Mouse (Mus musculus) limb, embryonic 15.5 days (tissue): Measurements from ENCODE around the gene Zfp157. TPM values are rescaled to one million over a fixed set of nuclear protein-coding genes. Genes with fewer than 3 reads are reported as not detected.
"Not testable (repeated sequence)": the region's sequence is repeated elsewhere in the genome, so short reads cannot be mapped to it uniquely, and the experiment has no call there.

Experiments used
- ATAC-seq: fragments of 200-750 bp; cut with Nextera tagmentation; 2 replicates; pipeline ENCODE4 v1.8.0; 2017; ENCODE audit warnings: low read depth, moderate TSS enrichment; ENCODE audit not compliant: insufficient number of reproducible peaks, low FRiP score, low TSS enrichment
- H3K27ac ChIP-seq: fragments of 300-500 bp; sonication (generic); 2 replicates; pipeline ENCODE4 v1.5.1; 2015; ENCODE audit warnings: moderate library complexity, mild to moderate bottlenecking, inconsistent platforms
- H3K27me3 ChIP-seq: fragments of 300-500 bp; sonication (generic); 2 replicates; pipeline ENCODE4 v1.6.1; 2015; ENCODE audit warnings: inconsistent platforms
- H3K36me3 ChIP-seq: fragments of 300-500 bp; sonication (generic); 2 replicates; pipeline ENCODE4 v1.6.1; 2015; ENCODE audit warnings: inconsistent platforms
- H3K4me1 ChIP-seq: fragments of 300-500 bp; sonication (generic); 2 replicates; pipeline ENCODE4 v1.6.1; 2015; ENCODE audit warnings: inconsistent platforms
- H3K4me2 ChIP-seq: fragments of 300-500 bp; sonication (generic); 2 replicates; pipeline ENCODE4 v1.6.1; 2015; ENCODE audit warnings: mild to moderate bottlenecking, inconsistent platforms
- H3K4me3 ChIP-seq: fragments of 300-500 bp; sonication (generic); 2 replicates; pipeline ENCODE4 v1.5.1; 2015; ENCODE audit warnings: mild to moderate bottlenecking, inconsistent platforms
- H3K9ac ChIP-seq: fragments of 300-500 bp; sonication (generic); 2 replicates; pipeline ENCODE4 v1.6.1; 2015; ENCODE audit warnings: inconsistent platforms
- H3K9me3 ChIP-seq: fragments of 300-500 bp; sonication (generic); 2 replicates; pipeline ENCODE4 v1.6.1; 2016; ENCODE audit warnings: inconsistent platforms
- WGBS: fragments of 180-500 bp; shearing (Covaris S2); methylation state at CpG from one replicate; pipeline ENCODE4 v1.1.7; 2015; 5-methylcytosine and 5-hydroxymethylcytosine counted together
- polyA plus RNA-seq: library from polyadenylated mRNA; unstranded; fragments of >200 nt; fragmentation: Nextera tagmentation; extraction: Ambion mirVana; gene quantifications from 2 replicates; pipeline ENCODE4 v1.2.1, GENCODE M21; 2015

Zfp157 gene
- 30.9 and 33.7 TPM in 2 replicates for polyA plus RNA-seq

GRCm38 (mm10) chr5:138441286-138442194 lies at the start of gene Zfp157:
Gene Zfp157 (plus strand): TSS chr5:138441468.
- H3K4me3 ChIP-seq: peak within 1 kb of the TSS; percentile 63
- H3K27ac ChIP-seq: peak within 1 kb of the TSS; percentile 88
- H3K27me3 ChIP-seq: no peaks in the 10 kb centered on the region
- WGBS: under 1% methylated on average over 49 of the region's 49 CpGs
- H3K4me1 ChIP-seq: peaks cover 13% of the 10 kb centered on the region
- H3K36me3 ChIP-seq: peaks cover 22% of the 10 kb centered on the region
- ATAC-seq: peak; percentile 100
- no peaks in the 10 kb centered on the region for H3K9me3 ChIP-seq
- peak within 1 kb of the TSS; percentile 55 for H3K4me2 ChIP-seq
- peak within 1 kb of the TSS; percentile 77 for H3K9ac ChIP-seq

GRCm38 (mm10) chr5:138397795-138398337 lies 43.4 kb upstream of the Zfp157 start:
- H3K27me3 ChIP-seq: no peaks in the 10 kb centered on the region
- 45% methylated on average over 2 of the region's 2 CpGs for WGBS
- no peaks in the 10 kb centered on the region for H3K9me3 ChIP-seq
- no peaks in the 10 kb centered on the region for H3K36me3 ChIP-seq
- no peak overlapping the region for H3K27ac ChIP-seq
- no peak for ATAC-seq
- no peak overlapping the region for H3K9ac ChIP-seq
- H3K4me3 ChIP-seq: no peak overlapping the region
- H3K4me1 ChIP-seq: no peaks in the 10 kb centered on the region
- no peak overlapping the region for H3K4me2 ChIP-seq

- H3K36me3 ChIP-seq, H3K4me3 ChIP-seq, H3K4me2 ChIP-seq, H3K27ac ChIP-seq, H3K27me3 ChIP-seq, ATAC-seq, H3K9me3 ChIP-seq, H3K4me1 ChIP-seq, H3K9ac ChIP-seq: not testable (repeated sequence)
These were observed 40.8 kb upstream of the Zfp157 start for GRCm38 (mm10) chr5:138400431-138400830.

GRCm38 (mm10) chr5:138458371-138458770 lies 17.1 kb downstream of the Zfp157 start:
- ATAC-seq: no peak
- WGBS: 86% methylated on average over 4 of the region's 4 CpGs
- H3K36me3 ChIP-seq: peaks cover 60% of the 10 kb centered on the region
- H3K9me3 ChIP-seq: peaks cover 44% of the 10 kb centered on the region
- H3K4me2 ChIP-seq: no peak overlapping the region
- H3K4me3 ChIP-seq: no peak overlapping the region
- H3K9ac ChIP-seq: no peak overlapping the region
- H3K4me1 ChIP-seq: no peaks in the 10 kb centered on the region
- H3K27me3 ChIP-seq: no peaks in the 10 kb centered on the region
- no peak overlapping the region for H3K27ac ChIP-seq

- Histone ChIP-seq H3K36me3 (peaks cover 54% of the 10 kb centered on the region), H3K27ac (no peak overlapping the region), H3K4me2 (no peak overlapping the region), H3K27me3 (no peaks in the 10 kb centered on the region), H3K4me1 (no peaks in the 10 kb centered on the region), H3K9ac (no peak overlapping the region), H3K4me3 (no peak overlapping the region), H3K9me3 (peaks cover 44% of the 10 kb centered on the region)
- 78% methylated on average over 1 of the region's 1 CpGs for WGBS
- no peak for ATAC-seq
These were observed 17.8 kb downstream of the Zfp157 start for GRCm38 (mm10) chr5:138459107-138459506.

GRCm38 (mm10) chr5:138473601-138474000 lies 32.3 kb downstream of the Zfp157 start:
- Histone ChIP-seq H3K9ac (no peak overlapping the region), H3K27me3 (no peaks in the 10 kb centered on the region), H3K4me1 (no peaks in the 10 kb centered on the region), H3K9me3 (no peaks in the 10 kb centered on the region), H3K4me2 (no peak overlapping the region), H3K4me3 (no peak overlapping the region), H3K36me3 (no peaks in the 10 kb centered on the region), H3K27ac (no peak overlapping the region)
- WGBS: 23% methylated on average over 6 of the region's 6 CpGs
- ATAC-seq: no peak

GRCm38 (mm10) chr5:138504548-138504947 lies 63.3 kb downstream of the Zfp157 start:
- H3K4me2 ChIP-seq, H3K27ac ChIP-seq, H3K36me3 ChIP-seq, H3K4me3 ChIP-seq, H3K9ac ChIP-seq, ATAC-seq, H3K27me3 ChIP-seq, H3K4me1 ChIP-seq, H3K9me3 ChIP-seq: not testable (repeated sequence)
- WGBS: 94% methylated on average over 10 of the region's 12 CpGs

Other genes with a start within 250 kb of the Zfp157 start
- 8.4 and 9.2 TPM in 2 replicates for gene Mblac1, start 247.2 kb upstream of the Zfp157 start, polyA plus RNA-seq
- 0.11 TPM in 1 of 2 replicates, not detected in the other for gene Nxpe5, start 215.6 kb upstream of the Zfp157 start, polyA plus RNA-seq
- 69.6 and 73.5 TPM in 2 replicates for gene Lamtor4, start 186.0 kb upstream of the Zfp157 start, polyA plus RNA-seq
- 4.4 and 5.1 TPM in 2 replicates for gene BC037034, start 177.4 kb upstream of the Zfp157 start, polyA plus RNA-seq
- 5.1 and 5.3 TPM in 2 replicates for gene Gal3st4, start 168.6 kb upstream of the Zfp157 start, polyA plus RNA-seq
- 0.17 and 0.30 TPM in 2 replicates for gene Gm43720, start 161.5 kb upstream of the Zfp157 start, polyA plus RNA-seq
- 14.2 and 24.8 TPM in 2 replicates for gene Gpc2, start 161.5 kb upstream of the Zfp157 start, polyA plus RNA-seq
- gene Stag3, start 161.2 kb upstream of the Zfp157 start, polyA plus RNA-seq: 4.8 and 5.5 TPM in 2 replicates
- 0.21 and 0.36 TPM in 2 replicates for gene Pvrig, start 99.5 kb upstream of the Zfp157 start, polyA plus RNA-seq
- gene 1700123K08Rik, start 123.2 kb downstream of the Zfp157 start, polyA plus RNA-seq: not detected in 2 replicates
- gene Zfp68, start 178.3 kb downstream of the Zfp157 start, polyA plus RNA-seq: 69.9 and 73.0 TPM in 2 replicates
- gene A430033K04Rik, start 181.4 kb downstream of the Zfp157 start, polyA plus RNA-seq: 15.4 and 17.0 TPM in 2 replicates